Mouse (Mus musculus) small intestine, adult 2 months (tissue): Measurements from ENCODE around the gene Gm37240.

Experiments
- CTCF ChIP-seq: fragments of 200-500 bp; IDR thresholded peaks from 2 replicates; pipeline ENCODE4 v1.5.1; 2012; ENCODE audit warnings: low read depth, mild to moderate bottlenecking, control low read depth, inconsistent platforms, low read length, moderate library complexity, mixed read lengths; ENCODE audit not compliant: insufficient replicate concordance, insufficient read length; ENCODE audit errors: extremely low read depth
- POLR2A ChIP-seq: fragments of 200-500 bp; IDR thresholded peaks from 2 replicates; pipeline ENCODE4 v1.6.1; 2012; ENCODE audit warnings: low read depth, mild to moderate bottlenecking, control low read depth, inconsistent platforms, low read length, moderate library complexity

- TF ChIP-seq CTCF (no peak), POLR2A (no peak)
These were observed 23.3 kb downstream of the Gm37240 start for GRCm38 (mm10) chr3:85863996-85864395.
